Mouse (Mus musculus) CH12.LX (cell line): Measurements from ENCODE around the gene Cr2. TPM values are rescaled to one million over a fixed set of nuclear protein-coding genes. Genes with fewer than 3 reads are reported as not detected.
A peak's percentile ranks its signal among the peaks of the same experiment; 100 is the strongest.

Source experiments
- DNase-seq: peaks from one replicate; pipeline ENCODE4 v3.0.0-alpha.2; 2013; ENCODE audit errors: extremely low read depth
- H3K27ac ChIP-seq: 2 replicates; pipeline ENCODE4 v1.5.1; 2012; ENCODE audit warnings: low read depth, mild to moderate bottlenecking, control low read depth, moderate library complexity; ENCODE audit not compliant: insufficient read depth
- H3K27me3 ChIP-seq: replicated peaks from 2 replicates; pipeline ENCODE3; 2012; ENCODE audit warnings: inconsistent platforms
- H3K36me3 ChIP-seq, 2 experiments: replicated peaks in 1 of 2; 2 replicates each; pipeline versions ENCODE3 to v1.6.1; 2012; ENCODE audit warnings: inconsistent platforms in 1 of 2, low read length in 1 of 2, mild to moderate bottlenecking in 1 of 2, mixed read lengths in 1 of 2, moderate library complexity in 1 of 2; ENCODE audit not compliant: control insufficient read depth in 1 of 2, insufficient read depth in 1 of 2
- H3K4me1 ChIP-seq, 2 experiments: 2 replicates each; pipeline ENCODE4 v1.6.1; 2012; ENCODE audit warnings: inconsistent platforms in 1 of 2, moderate library complexity in 1 of 2; ENCODE audit not compliant: insufficient read depth in 2 of 2, control insufficient read depth in 1 of 2
- H3K4me2 ChIP-seq: 2 replicates; pipeline ENCODE4 v1.6.1; 2012; ENCODE audit warnings: low read depth, mild to moderate bottlenecking, control low read depth; ENCODE audit not compliant: poor library complexity, insufficient read depth, severe bottlenecking
- H3K4me3 ChIP-seq, 3 experiments: fragments of 150-350 bp in 1 of 3; sonication (generic) in 1 of 3; replicated peaks in 1 of 3; 2 replicates each; pipeline versions ENCODE3 to v1.5.1; 2011 to 2012; ENCODE audit warnings: low read depth in 2 of 3, low read length in 2 of 3, mild to moderate bottlenecking in 2 of 3, moderate library complexity in 2 of 3, control low read depth in 1 of 3, improper control_type of control experiment in 1 of 3, inconsistent platforms in 1 of 3, mixed read lengths in 1 of 3; ENCODE audit not compliant: poor library complexity in 1 of 3
- H3K79me2 ChIP-seq: replicated peaks from 2 replicates; pipeline ENCODE4 v1.6.1; 2012; ENCODE audit warnings: mild to moderate bottlenecking, moderate library complexity; ENCODE audit not compliant: control insufficient read depth, poor library complexity, insufficient read depth, severe bottlenecking; ENCODE audit errors: extremely low read depth
- H3K9ac ChIP-seq: 2 replicates; pipeline ENCODE4 v1.6.1; 2012; ENCODE audit warnings: low read depth, mild to moderate bottlenecking, control low read depth, moderate library complexity; ENCODE audit not compliant: insufficient read depth
- H3K9me3 ChIP-seq: replicated peaks from 2 replicates; pipeline ENCODE3; 2012; ENCODE audit warnings: low read length, inconsistent platforms, mixed read lengths
- BHLHE40 ChIP-seq: IDR thresholded peaks from 2 replicates; pipeline ENCODE4 v1.6.1; 2011; ENCODE audit warnings: mild to moderate bottlenecking, low read depth, low read length, improper control_type of control experiment
- CHD1 ChIP-seq: IDR thresholded peaks from 2 replicates; pipeline ENCODE4 v1.6.1; 2012; ENCODE audit warnings: low read depth, low read length, improper control_type of control experiment, inconsistent platforms
- CHD2 ChIP-seq: IDR thresholded peaks from 2 replicates; pipeline ENCODE4 v1.6.1; 2011; ENCODE audit warnings: low read length, improper control_type of control experiment
- ELF1 ChIP-seq: IDR thresholded peaks from 2 replicates; pipeline ENCODE4 v1.6.1; 2014; ENCODE audit warnings: low read depth, mild to moderate bottlenecking, inconsistent platforms, low read length, improper control_type of control experiment
- MAFK ChIP-seq: IDR thresholded peaks from 2 replicates; pipeline ENCODE4 v1.6.1; 2011; ENCODE audit warnings: low read length, improper control_type of control experiment; ENCODE audit not compliant: insufficient replicate concordance
- MXI1 ChIP-seq: IDR thresholded peaks from 2 replicates; pipeline ENCODE4 v1.6.1; 2011; ENCODE audit warnings: mild to moderate bottlenecking, low read depth, low read length, improper control_type of control experiment
- NELFE ChIP-seq: IDR thresholded peaks from 2 replicates; pipeline ENCODE4 v1.6.1; 2011; ENCODE audit warnings: low read depth, low read length, improper control_type of control experiment
- NRF1 ChIP-seq: IDR thresholded peaks from 2 replicates; pipeline ENCODE4 v1.6.1; 2014; ENCODE audit warnings: low read depth, mild to moderate bottlenecking, inconsistent platforms, low read length, improper control_type of control experiment, moderate library complexity
- SIN3A ChIP-seq: IDR thresholded peaks from 2 replicates; pipeline ENCODE4 v1.6.1; 2012; ENCODE audit warnings: low read length, improper control_type of control experiment, inconsistent platforms
- TCF12 ChIP-seq: IDR thresholded peaks from 2 replicates; pipeline ENCODE4 v1.6.1; 2014; ENCODE audit warnings: low read depth, mild to moderate bottlenecking, inconsistent platforms, low read length, improper control_type of control experiment
- ZMIZ1 ChIP-seq: IDR thresholded peaks from 2 replicates; pipeline ENCODE4 v1.6.1; 2012; ENCODE audit warnings: low read depth, mild to moderate bottlenecking, inconsistent platforms, low read length, improper control_type of control experiment
- dilution Hi-C: fragments of 300-500 bp; cut with MboI; formaldehyde crosslinking; loops from 2 replicates; pipeline ENCODE4 v1.14.3; 2020; ENCODE audit warnings: low sequenced_read_pairs; ENCODE audit not compliant: extremely low pct_unique_long_range_greater_than_20kb, extremely low pct_ligation_motif_present
- in situ Hi-C: fragments of 300-500 bp; cut with MboI; formaldehyde crosslinking; loops from 3 replicates; pipeline ENCODE4 v1.14.3; 2019; ENCODE audit warnings: low sequenced_read_pairs, low pct_ligation_motif_present, low pct_unique_long_range_greater_than_20kb, mixed read lengths
- polyA plus RNA-seq: library from polyadenylated mRNA; unstranded; fragments of >175 nt; gene quantifications from 2 replicates; pipeline ENCODE4 v1.2.1, GENCODE M21; 2012; ENCODE audit warnings: low read depth; ENCODE audit not compliant: insufficient read length
- total RNA-seq, 2 experiments: library from RNA; depleted of rRNA; stranded (reverse); fragments of 300-350 nt in 1 of 2; fragments of >200 nt in 1 of 2; gene quantifications; 2 replicates each; pipeline ENCODE4 v1.2.3; 2012 to 2014

Cr2 gene
- total and polyA plus RNA-seq, 3 experiments: 0.08 to 3.0 (median 0.62) TPM

DNA sequence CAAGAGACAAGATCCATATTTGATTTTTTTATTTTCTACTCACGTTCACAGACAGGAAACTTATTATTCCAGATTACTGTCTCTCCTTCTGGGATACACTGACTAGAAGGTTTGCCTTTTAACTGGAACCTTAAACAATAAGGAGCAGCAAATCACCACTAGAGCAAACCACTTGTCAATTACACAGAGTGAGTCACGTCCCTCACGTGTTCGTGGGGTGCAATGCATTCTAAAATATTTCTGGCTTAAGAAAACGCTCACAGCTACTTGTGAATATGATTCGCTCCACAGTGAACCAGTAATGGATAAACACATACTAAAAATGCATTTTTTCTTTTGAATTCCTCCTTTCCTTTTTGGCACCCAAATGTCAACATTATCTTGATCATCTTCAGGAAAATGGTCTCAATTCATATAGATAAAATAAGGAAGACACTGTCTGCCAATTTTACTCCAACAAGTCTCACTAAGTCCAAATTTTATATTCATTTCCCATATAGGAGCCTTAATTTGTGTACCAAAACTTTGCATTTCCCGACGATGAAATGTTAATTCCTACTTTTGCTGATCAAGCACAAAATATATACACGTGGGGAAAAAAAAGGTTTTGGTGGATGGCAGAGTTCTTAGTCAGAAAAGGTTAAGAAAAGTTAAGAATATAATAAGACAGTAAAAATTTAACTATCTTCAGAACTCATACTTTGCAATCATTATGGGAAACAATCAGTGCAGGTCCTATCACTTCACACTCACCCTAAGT lies 11.3 kb downstream of the Cr2 start:
- dilution Hi-C loops (no loop called here), in situ Hi-C loops (no loop called here)
- no peak overlapping the region for H3K27ac ChIP-seq

DNA sequence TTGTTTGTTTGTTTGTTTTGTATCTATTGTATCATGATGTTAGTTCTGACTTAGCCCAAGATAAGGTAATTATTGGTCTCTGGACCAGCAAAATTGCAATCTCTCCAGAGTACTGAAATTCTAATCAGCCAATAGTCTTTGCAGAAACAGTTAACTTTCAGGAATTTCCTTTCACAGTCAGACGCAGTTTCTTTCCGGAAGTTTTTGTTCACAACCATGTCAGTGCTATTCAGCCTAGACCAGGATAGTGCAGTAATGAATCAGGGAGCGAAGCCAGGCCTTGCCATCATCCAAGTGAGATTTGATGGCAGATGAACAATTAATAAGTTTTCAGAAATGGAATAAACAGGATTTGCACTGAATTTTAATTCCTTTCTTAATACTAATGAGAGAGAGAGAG lies 44.4 kb downstream of the Cr2 start:
- Histone ChIP-seq H3K27me3 (no peaks in the 10 kb centered on the region), H3K9ac (peak overlapping the region; percentile 94; the same call in 1 of the 2 replicates), H3K9me3 (no peaks in the 10 kb centered on the region), H3K79me2 (peaks cover 10% of the 10 kb centered on the region), H3K4me1 (peaks cover 0 to 23% of the 10 kb centered on the region in 2 experiments; a peak in 1 of 4 replicates), H3K4me2 (peak overlapping the region; percentile 98), H3K27ac (no peak overlapping the region), H3K4me3 (peak overlapping the region; percentile 60 to 72 (median 68)), H3K36me3 (peaks cover 6 to 18% of the 10 kb centered on the region in 2 experiments)
- in situ Hi-C loops (no loop called here), dilution Hi-C loops (no loop called here)
- TF ChIP-seq NRF1 (no peak), MXI1 (0 out of 2 replicates have a peak, but pooled peaks have one; percentile 4), ZMIZ1 (0 out of 2 replicates have a peak, but pooled peaks have one; percentile 9), CHD1 (0 out of 2 replicates have a peak, but pooled peaks have one; percentile 39)
- peak; percentile 12 for DNase-seq

More for the DNA sequence above, 11.3 kb downstream of the Cr2 start:
- Histone ChIP-seq H3K79me2 (no peaks in the 10 kb centered on the region), H3K9ac (no peak overlapping the region), H3K4me1 (no peaks in the 10 kb centered on the region), H3K9me3 (no peaks in the 10 kb centered on the region), H3K4me3 (no peak overlapping the region), H3K36me3 (no peaks in the 10 kb centered on the region), H3K4me2 (no peak overlapping the region), H3K27me3 (no peaks in the 10 kb centered on the region)
- no peak for DNase-seq
- TF ChIP-seq MAFK (peak; percentile 65; the same call in 1 of the 2 replicates), BHLHE40 (no peak)

DNA sequence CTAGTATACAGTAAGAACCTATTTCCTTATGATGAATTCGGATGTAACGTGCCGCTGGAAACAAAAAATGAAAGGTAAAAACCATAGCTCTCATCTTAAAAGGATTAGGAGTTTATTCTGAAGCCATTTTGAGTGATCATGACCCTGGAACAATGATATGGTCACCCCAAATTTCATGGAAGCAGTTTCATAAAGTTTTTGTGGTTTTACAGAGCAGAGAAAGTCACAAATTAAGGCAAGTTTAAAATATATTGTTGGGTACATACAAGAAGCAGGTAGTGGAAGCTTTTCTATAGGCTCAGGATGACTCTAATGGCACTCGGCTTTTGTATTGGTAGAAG lies 44.9 kb downstream of the Cr2 start:
- Histone ChIP-seq H3K4me2 (peak overlapping the region; percentile 98; the same call in 1 of the 2 replicates), H3K4me1 (peaks cover 0 to 23% of the 10 kb centered on the region in 2 experiments; a peak in 1 of 4 replicates), H3K9me3 (no peaks in the 10 kb centered on the region), H3K79me2 (peaks cover 10% of the 10 kb centered on the region), H3K27me3 (no peaks in the 10 kb centered on the region), H3K9ac (peak overlapping the region; percentile 94), H3K27ac (no peak overlapping the region), H3K36me3 (peaks cover 8 to 23% of the 10 kb centered on the region in 2 experiments), H3K4me3 (peak overlapping the region; percentile 60 to 72 (median 68))
- no peak for DNase-seq
- dilution Hi-C loops: no loop called here
- in situ Hi-C loops: no loop called here
- TF ChIP-seq TCF12 (no peak), MXI1 (peak; percentile 17; the same call in 1 of the 2 replicates), CHD2 (no peak), NELFE (no peak), CHD1 (0 out of 2 replicates have a peak, but pooled peaks have one; percentile 67), BHLHE40 (peak; percentile 48; the same call in 1 of the 2 replicates), SIN3A (peak; percentile 45; the same call in 1 of the 2 replicates), ELF1 (no peak)
